Mouse (Mus musculus) heart, adult 2 months (tissue): Measurements from ENCODE around the gene Cnpy4. TPM values are rescaled to one million over a fixed set of nuclear protein-coding genes. Genes with fewer than 3 reads are reported as not detected.

Source experiments
- DNase-seq, 2 experiments: peaks; one replicate each; pipeline ENCODE4 v3.0.0; 2021
- H3K27ac ChIP-seq: fragments of 200-600 bp; 2 replicates; pipeline ENCODE4 v1.8.1; 2022
- H3K27me3 ChIP-seq: fragments of 200-500 bp; 2 replicates; pipeline ENCODE4 v1.6.1; 2012; ENCODE audit warnings: mild to moderate bottlenecking, low read length, inconsistent platforms, mixed read lengths; ENCODE audit not compliant: control insufficient read depth, insufficient read depth
- H3K36me3 ChIP-seq: fragments of 200-500 bp; 2 replicates; pipeline ENCODE4 v1.6.1; 2012; ENCODE audit warnings: low read length, inconsistent platforms; ENCODE audit not compliant: control insufficient read depth, insufficient read depth
- H3K4me1 ChIP-seq: fragments of 200-500 bp; 2 replicates; pipeline ENCODE4 v1.6.1; 2011; ENCODE audit warnings: low read length; ENCODE audit not compliant: control insufficient read depth, insufficient read depth
- H3K4me3 ChIP-seq: fragments of 200-600 bp; 2 replicates; pipeline ENCODE4 v1.8.1; 2022
- H3K79me2 ChIP-seq: fragments of 200-500 bp; replicated peaks from 2 replicates; pipeline ENCODE4 v1.6.1; 2012; ENCODE audit warnings: mild to moderate bottlenecking, inconsistent platforms, low read length, moderate library complexity, mixed read lengths; ENCODE audit not compliant: control insufficient read depth, insufficient read depth
- H3K9ac ChIP-seq: fragments of 200-500 bp; 2 replicates; pipeline ENCODE4 v1.6.1; 2012; ENCODE audit warnings: low read depth, mild to moderate bottlenecking, control low read depth, inconsistent platforms, low read length, mixed read lengths
- CTCF ChIP-seq: fragments of 200-600 bp; IDR thresholded peaks from 2 replicates; pipeline ENCODE4 v1.8.1; 2022; ENCODE audit warnings: antibody characterized with exemption, mild to moderate bottlenecking, moderate library complexity
- EP300 ChIP-seq: fragments of 200-500 bp; IDR thresholded peaks from 2 replicates; pipeline ENCODE4 v1.6.1; 2011; ENCODE audit warnings: low read depth, low read length, control low read depth; ENCODE audit not compliant: insufficient read depth
- POLR2A ChIP-seq: fragments of 200-500 bp; IDR thresholded peaks from 2 replicates; pipeline ENCODE4 v1.6.1; 2011; ENCODE audit warnings: mild to moderate bottlenecking, low read depth, low read length, control low read depth; ENCODE audit not compliant: insufficient read depth
- WGBS: fragments of 180-500 bp; shearing (Covaris S2); methylation state at CpG from one replicate; pipeline ENCODE4 v1.1.7; 2018; 5-methylcytosine and 5-hydroxymethylcytosine counted together
- intact Hi-C: fragments of 180-260 bp; cut with DNase I; formaldehyde crosslinking; loops from one replicate; pipeline ENCODE4 v1.15.1; 2025
- microRNA-seq, 2 experiments: library from miRNA; unstranded; fragments of <30 nt; microRNA quantifications; one replicate each; pipeline ENCODE4 v1.2.0; 2021
- polyA plus RNA-seq: library from polyadenylated mRNA; depleted of rRNA; stranded (reverse); fragments of >200 nt; gene quantifications from 2 replicates; pipeline ENCODE4 v1.2.3, GENCODE M21; 2012; rRNA removed
- total RNA-seq, 2 experiments: library from RNA; stranded (reverse); gene quantifications; 2 replicates each; pipeline ENCODE4 v1.2.3; 2021

The Cnpy4 gene
- total and polyA plus RNA-seq, 3 experiments, result 2.2 to 7.2 (median 5.9) TPM

DNA sequence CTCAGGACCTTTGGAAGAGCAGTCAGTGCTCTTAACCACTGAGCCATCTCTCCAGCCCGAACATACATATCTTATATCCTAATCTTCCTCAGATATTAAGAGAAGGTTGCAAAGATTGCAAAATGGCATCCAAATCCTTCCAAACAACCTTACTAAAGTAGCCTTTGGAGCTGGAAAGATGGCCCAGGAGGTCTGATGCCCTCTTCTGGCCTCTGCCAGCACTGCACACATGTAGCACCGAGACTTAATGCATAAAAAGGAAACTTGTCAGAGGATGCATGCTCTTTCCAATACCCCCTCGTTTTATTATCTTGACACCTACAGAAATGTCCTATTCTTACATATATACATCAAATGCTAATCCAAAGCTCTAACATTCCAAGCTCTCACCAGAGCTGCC is 40.7 kb downstream of the Cnpy4 start:
- intact Hi-C loops, result no loop called here
- H3K4me3 ChIP-seq, result no peak overlapping the region
- no peaks in the 10 kb centered on the region for H3K27me3 ChIP-seq
- peak in 1 of 2 experiments; percentile 21 for DNase-seq
- no peaks in the 10 kb centered on the region for H3K36me3 ChIP-seq
- TF ChIP-seq EP300, result no peak
- peak; percentile 59 for TF ChIP-seq CTCF
- no peaks in the 10 kb centered on the region for H3K4me1 ChIP-seq
- no peaks in the 10 kb centered on the region for H3K79me2 ChIP-seq
- 49% methylated on average over 3 of the region's 3 CpGs for WGBS
- H3K27ac ChIP-seq, result no peak overlapping the region
- no peak overlapping the region for H3K9ac ChIP-seq

DNA sequence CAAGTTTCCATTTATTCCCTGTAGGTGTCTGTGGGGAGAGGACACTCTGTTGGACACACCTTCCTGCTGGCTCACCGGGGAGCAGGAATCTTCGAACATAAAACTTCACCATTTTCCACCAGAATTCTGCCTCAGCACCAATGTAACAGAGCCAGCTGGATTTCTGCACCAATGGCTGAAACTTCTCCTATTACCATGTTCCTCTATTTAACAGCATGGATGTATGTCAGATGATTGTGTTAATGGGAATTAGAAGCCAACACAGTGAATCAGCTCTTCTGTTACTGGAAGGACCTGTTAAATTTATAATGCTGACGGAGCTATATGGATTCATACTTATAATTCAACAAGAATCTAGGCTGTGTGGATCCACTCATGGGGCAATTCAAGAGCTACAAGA is 42.2 kb downstream of the Cnpy4 start:
- intact Hi-C loops, result no loop called here

DNA sequence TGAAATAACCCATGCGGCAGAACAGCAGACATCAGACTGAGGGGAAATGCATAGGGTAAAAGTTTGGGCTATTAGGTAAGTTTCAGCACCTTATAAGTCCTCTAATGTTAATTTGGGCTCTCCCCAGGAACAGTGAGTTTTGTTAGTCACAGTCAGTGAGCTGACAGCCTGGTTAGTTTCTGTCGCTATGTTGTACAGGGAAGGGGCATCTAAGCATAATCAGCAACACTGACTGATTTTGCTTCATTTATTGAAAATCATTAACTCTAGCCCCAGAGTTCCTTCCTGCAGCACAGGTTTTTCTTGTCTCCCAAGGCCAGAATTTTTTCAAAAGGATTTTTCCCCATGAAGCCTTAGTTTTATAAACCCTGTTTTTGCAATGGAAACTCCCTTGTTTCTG is 46.5 kb downstream of the Cnpy4 start:
- H3K36me3 ChIP-seq, result no peaks in the 10 kb centered on the region
- H3K79me2 ChIP-seq, result no peaks in the 10 kb centered on the region
- H3K4me1 ChIP-seq, result no peaks in the 10 kb centered on the region
- TF ChIP-seq CTCF (no peak), EP300 (no peak), POLR2A (no peak)
- no peak overlapping the region for H3K9ac ChIP-seq
- H3K4me3 ChIP-seq, result no peak overlapping the region
- 85% methylated on average over 2 of the region's 2 CpGs for WGBS
- H3K27ac ChIP-seq, result no peak overlapping the region
- no peak for DNase-seq
- no peaks in the 10 kb centered on the region for H3K27me3 ChIP-seq
- intact Hi-C loops, result no loop called here

More for the DNA sequence above, 42.2 kb downstream of the Cnpy4 start:
- no peak overlapping the region for H3K4me3 ChIP-seq
- WGBS, result 83% methylated on average over 3 of the region's 3 CpGs
- H3K27ac ChIP-seq, result no peak overlapping the region
- no peaks in the 10 kb centered on the region for H3K79me2 ChIP-seq
- TF ChIP-seq POLR2A (no peak), EP300 (no peak), CTCF (no peak)
- no peaks in the 10 kb centered on the region for H3K27me3 ChIP-seq
- no peak for DNase-seq
- no peaks in the 10 kb centered on the region for H3K36me3 ChIP-seq
- no peak overlapping the region for H3K9ac ChIP-seq
- H3K4me1 ChIP-seq, result no peaks in the 10 kb centered on the region

DNA sequence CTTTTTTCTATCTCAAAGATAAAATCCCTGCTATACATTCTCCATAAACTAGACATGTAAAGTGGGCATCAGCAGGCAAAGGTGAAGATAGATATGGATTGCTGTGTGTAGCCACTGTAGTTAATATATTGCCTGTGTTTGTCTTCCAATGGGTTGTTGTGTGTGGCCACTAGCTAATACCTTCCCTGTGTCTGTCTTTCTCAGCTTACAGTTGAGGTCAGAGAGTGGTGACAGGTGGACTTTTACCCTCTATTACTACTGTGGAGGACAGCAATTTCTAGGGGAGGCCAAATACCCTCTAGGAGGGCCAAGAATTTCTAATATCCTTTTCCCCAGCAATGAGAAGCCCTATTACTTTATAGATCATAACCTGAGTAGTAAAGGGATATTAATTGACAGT is 46.9 kb downstream of the Cnpy4 start:
- no peaks in the 10 kb centered on the region for H3K79me2 ChIP-seq
- H3K4me3 ChIP-seq, result no peak overlapping the region
- no peaks in the 10 kb centered on the region for H3K36me3 ChIP-seq
- intact Hi-C loops, result no loop called here
- no peaks in the 10 kb centered on the region for H3K4me1 ChIP-seq
- no peak for DNase-seq
- no peaks in the 10 kb centered on the region for H3K27me3 ChIP-seq
- TF ChIP-seq EP300 (no peak), POLR2A (no peak), CTCF (no peak)
- no peak overlapping the region for H3K9ac ChIP-seq
- no peak overlapping the region for H3K27ac ChIP-seq

DNA sequence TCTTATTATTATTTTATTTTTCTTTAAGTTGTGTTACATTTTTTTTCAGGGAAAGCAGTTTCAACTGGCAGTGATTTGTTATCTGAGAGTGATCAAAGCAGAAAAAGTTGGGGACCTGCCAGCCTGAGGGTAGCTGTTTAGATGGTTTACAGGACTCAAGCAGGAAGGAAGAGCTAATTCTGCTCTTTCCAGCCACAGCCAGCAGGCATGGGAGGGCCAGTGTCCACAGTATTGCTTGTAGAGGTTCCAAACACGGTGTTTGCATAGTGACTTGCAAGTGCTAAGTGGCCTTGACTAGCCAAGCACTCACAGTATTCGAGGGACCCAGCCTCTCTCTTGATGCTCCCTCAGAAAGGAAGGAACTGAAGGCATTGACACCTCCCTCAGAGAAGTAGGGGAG is 54.2 kb downstream of the Cnpy4 start:
- no peaks in the 10 kb centered on the region for H3K36me3 ChIP-seq
- no peaks in the 10 kb centered on the region for H3K79me2 ChIP-seq
- 22% methylated on average over 2 of the region's 2 CpGs for WGBS
- H3K4me1 ChIP-seq, result no peaks in the 10 kb centered on the region
- no peaks in the 10 kb centered on the region for H3K27me3 ChIP-seq
- H3K9ac ChIP-seq, result no peak overlapping the region
- no peak overlapping the region for H3K27ac ChIP-seq
- H3K4me3 ChIP-seq, result no peak overlapping the region
- TF ChIP-seq POLR2A, result no peak
- TF ChIP-seq EP300, result no peak
- TF ChIP-seq CTCF, result no peak
- intact Hi-C loops, result no loop called here
- DNase-seq, result no peak

Small RNAs within 50 kb of the gene (microRNA-seq; reads per million reads assigned to microRNA genes)
- 1,050 to 5,702 reads per million in 2 experiments for gene Mir106b
- gene Mir25, result 780 to 1,868 reads per million in 2 experiments
- 11,630 to 14,308 reads per million in 2 experiments for gene Mir93

Other genes with a start within 250 kb of the Cnpy4 start
- under 1 TPM; 0.18 to 0.29 TPM for gene Gjc3, start 224.4 kb upstream of the Cnpy4 start, total RNA-seq
- gene Gjc3, start 224.4 kb upstream of the Cnpy4 start, polyA plus RNA-seq, result 0.43 and 0.67 TPM in 2 replicates
- not detected for gene Azgp1, start 206.0 kb upstream of the Cnpy4 start, total RNA-seq
- 1.1 TPM in 1 of 2 replicates, not detected in the other for gene Azgp1, start 206.0 kb upstream of the Cnpy4 start, polyA plus RNA-seq
- not detected for gene Smok3a, start 166.2 kb upstream of the Cnpy4 start, total RNA-seq
- not detected in 2 replicates for gene Smok3a, start 166.2 kb upstream of the Cnpy4 start, polyA plus RNA-seq
- gene Smok3b, start 166.1 kb upstream of the Cnpy4 start, total RNA-seq, result not detected
- not detected in 2 replicates for gene Smok3b, start 166.1 kb upstream of the Cnpy4 start, polyA plus RNA-seq
- not detected for gene Smok3c, start 134.3 kb upstream of the Cnpy4 start, total RNA-seq
- gene Smok3c, start 134.3 kb upstream of the Cnpy4 start, polyA plus RNA-seq, result not detected in 2 replicates
- gene Zkscan1, start 102.4 kb upstream of the Cnpy4 start, total RNA-seq, result 10 to 100 TPM; 14.0 to 15.3 TPM
- gene Zkscan1, start 102.4 kb upstream of the Cnpy4 start, polyA plus RNA-seq, result 3.7 and 6.4 TPM in 2 replicates
- 10 to 100 TPM; 10.1 to 11.7 TPM for gene Zscan21, start 70.6 kb upstream of the Cnpy4 start, total RNA-seq
- gene Zscan21, start 70.6 kb upstream of the Cnpy4 start, polyA plus RNA-seq, result 5.9 and 9.4 TPM in 2 replicates
- 1 to 10 TPM; 8.1 to 8.8 TPM for gene Zfp113, start 31.7 kb upstream of the Cnpy4 start, total RNA-seq
- gene Zfp113, start 31.7 kb upstream of the Cnpy4 start, polyA plus RNA-seq, result 2.1 and 2.3 TPM in 2 replicates
- 100 to 1,000 TPM; 121 to 135 TPM for gene Cops6, start 26.4 kb upstream of the Cnpy4 start, total RNA-seq
- gene Cops6, start 26.4 kb upstream of the Cnpy4 start, polyA plus RNA-seq, result 116 and 149 TPM in 2 replicates
- 1 to 10 TPM; 7.3 to 7.5 TPM for gene Ap4m1, start 15.5 kb upstream of the Cnpy4 start, total RNA-seq
- gene Ap4m1, start 15.5 kb upstream of the Cnpy4 start, polyA plus RNA-seq, result 15.2 and 16.3 TPM in 2 replicates
- 1 to 10 TPM; 8.8 to 9.6 TPM for gene Mcm7, start 15.1 kb upstream of the Cnpy4 start, total RNA-seq
- gene Mcm7, start 15.1 kb upstream of the Cnpy4 start, polyA plus RNA-seq, result 8.5 and 9.8 TPM in 2 replicates
- gene Taf6, start within 50 bp of the Cnpy4 start, total RNA-seq, result 10 to 100 TPM; 32.1 to 36.5 TPM
- gene Taf6, start within 50 bp of the Cnpy4 start, polyA plus RNA-seq, result 56.7 and 67.5 TPM in 2 replicates
- 1 to 10 TPM; 2.3 to 3.5 TPM for gene Mblac1, start 6.8 kb downstream of the Cnpy4 start, total RNA-seq
- gene Mblac1, start 6.8 kb downstream of the Cnpy4 start, polyA plus RNA-seq, result 1.6 and 1.7 TPM in 2 replicates
- gene Nxpe5, start 38.4 kb downstream of the Cnpy4 start, total RNA-seq, result 1 to 10 TPM in 1 of 2 experiments, under 1 TPM in 1; 0.98 to 1.2 TPM
- gene Nxpe5, start 38.4 kb downstream of the Cnpy4 start, polyA plus RNA-seq, result 0.10 and 0.26 TPM in 2 replicates
- 10 to 100 TPM; 45.5 to 54.3 TPM for gene Lamtor4, start 68.0 kb downstream of the Cnpy4 start, total RNA-seq
- gene Lamtor4, start 68.0 kb downstream of the Cnpy4 start, polyA plus RNA-seq, result 151 and 163 TPM in 2 replicates
- gene BC037034, start 76.5 kb downstream of the Cnpy4 start, total RNA-seq, result 1 to 10 TPM; 3.7 to 4.0 TPM
- 10.4 and 15.2 TPM in 2 replicates for gene BC037034, start 76.5 kb downstream of the Cnpy4 start, polyA plus RNA-seq
- under 1 TPM; 0.23 to 0.30 TPM for gene Gal3st4, start 85.4 kb downstream of the Cnpy4 start, total RNA-seq
- gene Gal3st4, start 85.4 kb downstream of the Cnpy4 start, polyA plus RNA-seq, result 0.29 and 0.70 TPM in 2 replicates
- gene Gm43720, start 92.5 kb downstream of the Cnpy4 start, total RNA-seq, result not detected
- not detected in 2 replicates for gene Gm43720, start 92.5 kb downstream of the Cnpy4 start, polyA plus RNA-seq
- under 1 TPM; 0.09 to 0.39 TPM for gene Gpc2, start 92.5 kb downstream of the Cnpy4 start, total RNA-seq
- 1.8 and 1.9 TPM in 2 replicates for gene Gpc2, start 92.5 kb downstream of the Cnpy4 start, polyA plus RNA-seq
- gene Stag3, start 92.8 kb downstream of the Cnpy4 start, total RNA-seq, result not detected
- 0.29 and 0.98 TPM in 2 replicates for gene Stag3, start 92.8 kb downstream of the Cnpy4 start, polyA plus RNA-seq
- gene Pvrig, start 154.5 kb downstream of the Cnpy4 start, total RNA-seq, result under 1 TPM; 0.31 to 0.41 TPM
- 0.14 and 0.15 TPM in 2 replicates for gene Pvrig, start 154.5 kb downstream of the Cnpy4 start, polyA plus RNA-seq